Mouse (Mus musculus) liver, embryonic 11.5 days (tissue): ENCODE measurements at regions not wholly inside any gene's neighbourhood (a gene's known extent, or its start where the extent isn't known, plus 50 kb on each side); places are given as distances from the start of the nearest gene placed in this dataset.

Experiments
- ATAC-seq: fragments of 200-750 bp; cut with Nextera tagmentation; replicated peaks from 2 replicates; pipeline ENCODE4 v1.8.0; 2017; ENCODE audit warnings: moderate number of reproducible peaks, mild to moderate bottlenecking, moderate TSS enrichment, moderate library complexity; ENCODE audit not compliant: low FRiP score
- DNase-seq: peaks from one replicate; pipeline ENCODE4 v3.0.0-alpha.2; 2017; ENCODE audit warnings: low spot score
- H3K27ac ChIP-seq: fragments of 300-500 bp; sonication (generic); 2 replicates; pipeline ENCODE4 v1.5.1; 2014; ENCODE audit warnings: mild to moderate bottlenecking, low read depth, low read length, control low read depth
- H3K27me3 ChIP-seq: fragments of 300-500 bp; sonication (generic); replicated peaks from 2 replicates; pipeline ENCODE4 v1.6.1; 2014; ENCODE audit warnings: low read length, mixed read lengths; ENCODE audit not compliant: control insufficient read depth, insufficient read depth
- H3K36me3 ChIP-seq: fragments of 300-500 bp; sonication (generic); 2 replicates; pipeline ENCODE4 v1.6.1; 2014; ENCODE audit warnings: mild to moderate bottlenecking, low read length, moderate library complexity, mixed read lengths; ENCODE audit not compliant: control insufficient read depth, insufficient read depth
- H3K4me1 ChIP-seq: fragments of 300-500 bp; sonication (generic); replicated peaks from 2 replicates; pipeline ENCODE4 v1.6.1; 2014; ENCODE audit warnings: low read length, mixed read lengths; ENCODE audit not compliant: control insufficient read depth, insufficient read depth
- H3K4me2 ChIP-seq: fragments of 300-500 bp; sonication (generic); 2 replicates; pipeline ENCODE4 v1.6.1; 2014; ENCODE audit warnings: mild to moderate bottlenecking, control low read depth, moderate library complexity
- H3K4me3 ChIP-seq: fragments of 300-500 bp; sonication (generic); 2 replicates; pipeline ENCODE4 v1.5.1; 2014; ENCODE audit warnings: low read depth, low read length, control low read depth
- H3K9ac ChIP-seq: fragments of 300-500 bp; sonication (generic); 2 replicates; pipeline ENCODE4 v1.6.1; 2014; ENCODE audit warnings: low read depth, low read length, control low read depth
- H3K9me3 ChIP-seq: fragments of 300-500 bp; sonication (generic); 2 replicates; pipeline ENCODE4 v1.6.1; 2016; ENCODE audit warnings: low read length, inconsistent platforms, mixed read lengths; ENCODE audit not compliant: control insufficient read depth
- WGBS: fragments of 180-500 bp; shearing (Covaris S2); extraction: QIAGEN DNeasy Blood & Tissue Kit; methylation state at CpG from one replicate; pipeline ENCODE4 v1.1.7; 2014; 5-methylcytosine and 5-hydroxymethylcytosine counted together

DNA sequence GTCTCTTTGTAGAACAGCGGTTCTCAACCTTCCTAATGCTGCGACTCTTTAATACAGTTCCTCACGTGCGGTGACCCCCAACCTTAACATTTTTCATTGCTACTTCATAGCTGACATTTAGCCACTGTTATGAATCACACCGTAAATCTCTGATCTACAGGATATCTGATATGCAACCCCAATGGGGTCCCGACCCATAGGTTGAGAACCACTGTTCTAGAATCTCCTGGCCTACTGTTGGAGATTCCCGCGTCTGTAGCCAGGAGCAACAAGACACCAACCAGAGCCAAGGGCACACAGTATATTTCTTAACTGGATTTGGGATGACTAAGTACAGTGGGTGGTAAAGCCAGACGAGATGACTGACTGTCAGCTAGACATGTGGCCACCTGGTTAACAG lies 147.6 kb upstream of the 1600014C23Rik start:
- Histone ChIP-seq H3K36me3 (no peaks in the 10 kb centered on the region), H3K4me3 (no peak overlapping the region), H3K27ac (no peak overlapping the region), H3K4me1 (peaks cover 6% of the 10 kb centered on the region), H3K4me2 (no peak overlapping the region), H3K9me3 (0 out of 2 replicates have a peak, but pooled peaks cover 3% of the 10 kb centered on the region), H3K27me3 (no peaks in the 10 kb centered on the region; the same call in 1 of the 2 replicates), H3K9ac (no peak overlapping the region)
- WGBS: 88% methylated on average over 9 of the region's 9 CpGs
- DNase-seq (no peak), ATAC-seq (no peak)

DNA sequence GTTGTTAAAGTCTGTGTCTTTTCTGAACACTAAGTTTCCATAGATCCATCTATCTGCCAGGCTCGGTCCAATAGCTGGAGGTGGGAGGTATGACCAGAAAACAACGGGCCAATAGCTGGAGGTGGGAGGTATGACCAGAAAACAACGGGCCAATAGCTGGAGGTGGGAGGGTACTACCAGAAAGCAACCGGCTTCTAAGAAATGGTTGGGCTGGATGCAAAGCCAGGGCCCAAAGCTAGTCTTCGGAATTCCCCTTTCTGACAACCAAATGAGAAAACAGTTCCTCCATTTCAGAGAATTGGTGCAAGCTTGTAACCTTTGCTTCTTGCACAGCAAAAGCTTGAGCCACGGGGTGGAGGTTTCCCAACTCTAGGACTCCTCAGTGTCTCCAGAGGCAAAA lies 147.1 kb upstream of the 1600014C23Rik start:
- Histone ChIP-seq H3K27ac (no peak overlapping the region), H3K4me3 (no peak overlapping the region), H3K4me2 (no peak overlapping the region), H3K27me3 (no peaks in the 10 kb centered on the region; the same call in 1 of the 2 replicates), H3K4me1 (peaks cover 3% of the 10 kb centered on the region), H3K9me3 (0 out of 2 replicates have a peak, but pooled peaks cover 3% of the 10 kb centered on the region), H3K9ac (no peak overlapping the region), H3K36me3 (no peaks in the 10 kb centered on the region)
- 76% methylated on average over 6 of the region's 6 CpGs for WGBS
- ATAC-seq (no peak), DNase-seq (no peak)

DNA sequence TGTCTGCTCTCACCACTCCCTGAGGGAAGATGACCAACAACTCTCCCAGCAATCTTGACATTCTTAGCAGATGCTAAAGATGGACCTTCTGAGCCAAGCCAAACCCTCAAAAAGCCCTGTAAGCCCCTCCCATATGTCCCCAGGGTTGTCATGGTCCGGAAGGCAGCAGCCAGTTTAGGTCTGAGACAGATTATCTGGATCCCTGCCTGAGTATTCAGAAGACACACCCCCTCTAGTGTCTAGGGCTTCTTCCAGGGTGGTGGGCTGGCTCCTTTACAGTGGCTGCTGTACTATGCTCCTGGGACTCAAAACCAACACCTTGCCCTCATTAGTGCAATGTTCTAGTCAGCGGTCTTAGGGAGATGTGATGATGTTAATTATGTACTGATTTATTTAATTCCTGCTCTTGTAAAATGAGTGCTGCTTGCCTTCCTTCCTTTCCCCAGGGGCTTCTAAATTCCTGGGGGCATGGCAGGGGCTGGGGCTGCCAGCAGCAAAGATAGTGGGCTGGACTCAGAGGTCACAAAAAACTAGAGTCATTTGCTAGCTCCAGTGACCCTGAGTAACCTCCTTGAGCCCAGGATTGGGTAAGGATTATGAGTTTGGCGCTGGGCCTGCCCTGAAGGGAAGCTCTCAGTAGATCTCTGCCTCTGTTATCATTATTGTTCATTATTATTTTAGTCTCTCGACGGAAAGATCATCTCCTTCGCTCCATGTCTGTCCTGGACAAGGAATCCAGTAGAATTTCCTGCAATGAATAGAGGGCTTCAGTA lies 146.0 kb upstream of the 1600014C23Rik start:
- Histone ChIP-seq H3K9me3 (0 out of 2 replicates have a peak, but pooled peaks cover 3% of the 10 kb centered on the region), H3K27me3 (peaks cover 4% of the 10 kb centered on the region), H3K36me3 (no peaks in the 10 kb centered on the region), H3K4me1 (no peaks in the 10 kb centered on the region; the same call in 1 of the 2 replicates), H3K4me2 (no peak overlapping the region), H3K27ac (no peak overlapping the region), H3K4me3 (no peak overlapping the region), H3K9ac (no peak overlapping the region)
- no peak for DNase-seq
- 78% methylated on average over 6 of the region's 6 CpGs for WGBS
- ATAC-seq: no peak

GRCm38 (mm10) chr17:45878394-45878793 lies 144.8 kb upstream of the 1600014C23Rik start:
- 0 out of 2 replicates have a peak, but pooled peaks cover 3% of the 10 kb centered on the region for H3K9me3 ChIP-seq
- H3K4me1 ChIP-seq: peaks cover 4% of the 10 kb centered on the region; the same call in 1 of the 2 replicates
- peaks cover 15% of the 10 kb centered on the region for H3K27me3 ChIP-seq
- H3K36me3 ChIP-seq: no peaks in the 10 kb centered on the region
- no peak overlapping the region for H3K27ac ChIP-seq
- H3K4me2 ChIP-seq: no peak overlapping the region
- ATAC-seq (no peak), DNase-seq (no peak)
- no peak overlapping the region for H3K4me3 ChIP-seq
- WGBS: 76% methylated on average over 6 of the region's 6 CpGs
- no peak overlapping the region for H3K9ac ChIP-seq

DNA sequence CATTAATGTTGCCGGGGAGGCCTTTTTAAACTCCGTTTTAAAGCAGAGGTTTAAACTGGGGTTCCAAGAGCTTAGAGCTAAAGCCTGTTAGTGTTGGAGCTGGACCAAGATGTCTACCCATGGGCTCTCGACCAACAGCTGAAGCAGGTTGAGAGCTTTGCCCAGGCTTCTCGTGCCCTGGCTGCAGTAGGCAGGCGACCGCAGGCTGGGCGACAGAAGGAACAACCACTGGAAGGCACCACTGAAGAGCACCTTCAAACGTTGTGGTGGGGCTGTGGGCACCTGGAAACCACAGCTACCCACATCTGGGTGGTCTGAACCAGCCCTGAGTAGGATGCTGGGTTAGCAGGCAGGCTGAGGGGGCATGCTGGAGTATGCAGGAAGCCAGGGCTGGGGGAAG lies 141.7 kb upstream of the 1600014C23Rik start:
- Histone ChIP-seq H3K27me3 (peaks cover 34% of the 10 kb centered on the region), H3K4me2 (no peak overlapping the region), H3K27ac (no peak overlapping the region), H3K4me3 (no peak overlapping the region), H3K9me3 (0 out of 2 replicates have a peak, but pooled peaks cover 3% of the 10 kb centered on the region), H3K9ac (no peak overlapping the region), H3K4me1 (peaks cover 7% of the 10 kb centered on the region; the same call in 1 of the 2 replicates), H3K36me3 (no peaks in the 10 kb centered on the region)
- DNase-seq: no peak
- no peak for ATAC-seq
- 85% methylated on average over 8 of the region's 8 CpGs for WGBS

GRCm38 (mm10) chr17:45873996-45874395 lies 140.4 kb upstream of the 1600014C23Rik start:
- 0 out of 2 replicates have a peak, but pooled peaks cover 7% of the 10 kb centered on the region for H3K4me1 ChIP-seq
- WGBS: 20% methylated on average over 8 of the region's 8 CpGs
- H3K27ac ChIP-seq: no peak overlapping the region
- peak overlapping the region; percentile 26 for H3K4me2 ChIP-seq
- DNase-seq (no peak), ATAC-seq (no peak)
- H3K9me3 ChIP-seq: 0 out of 2 replicates have a peak, but pooled peaks cover 3% of the 10 kb centered on the region
- no peak overlapping the region for H3K4me3 ChIP-seq
- peaks cover 34% of the 10 kb centered on the region for H3K27me3 ChIP-seq
- no peaks in the 10 kb centered on the region for H3K36me3 ChIP-seq
- H3K9ac ChIP-seq: no peak overlapping the region

GRCm38 (mm10) chr17:45873200-45873955 lies 139.7 kb upstream of the 1600014C23Rik start:
- H3K27ac ChIP-seq: no peak overlapping the region
- DNase-seq (no peak), ATAC-seq (no peak)
- no peak overlapping the region for H3K9ac ChIP-seq
- 0 out of 2 replicates have a peak, but pooled peaks cover under 1% of the 10 kb centered on the region for H3K9me3 ChIP-seq
- H3K4me3 ChIP-seq: no peak overlapping the region
- 0 out of 2 replicates have a peak, but pooled peaks cover 7% of the 10 kb centered on the region for H3K4me1 ChIP-seq
- peaks cover 34% of the 10 kb centered on the region for H3K27me3 ChIP-seq
- 10% methylated on average over 21 of the region's 21 CpGs for WGBS
- no peaks in the 10 kb centered on the region for H3K36me3 ChIP-seq
- H3K4me2 ChIP-seq: peak overlapping the region; percentile 26

- H3K36me3 ChIP-seq: no peaks in the 10 kb centered on the region
- no peak overlapping the region for H3K4me3 ChIP-seq
- no peaks in the 10 kb centered on the region for H3K9me3 ChIP-seq
- DNase-seq (no peak), ATAC-seq (no peak)
- H3K27ac ChIP-seq: no peak overlapping the region
- WGBS: 34% methylated on average over 22 of the region's 22 CpGs
- 0 out of 2 replicates have a peak, but pooled peaks cover 7% of the 10 kb centered on the region for H3K4me1 ChIP-seq
- no peak overlapping the region for H3K9ac ChIP-seq
- peaks cover 34% of the 10 kb centered on the region for H3K27me3 ChIP-seq
- H3K4me2 ChIP-seq: no peak overlapping the region
These were observed 138.3 kb upstream of the 1600014C23Rik start for GRCm38 (mm10) chr17:45871666-45872653.
